Mouse (Mus musculus): ENCODE data around the gene Nell1. TPM values are rescaled to one million over a fixed set of nuclear protein-coding genes. Genes with fewer than 3 reads are reported as not detected.

Gene Nell1
- total RNA-seq, 2 experiments from 2014 or later, result 0.90 to 0.91 TPM

- DNase-seq, result no peak
Measured at GRCm38 (mm10) chr7:50551426-50551825, 576.8 kb downstream of the Nell1 start.

GRCm38 (mm10) chr7:50562708-50563107 is 588.0 kb downstream of the Nell1 start:
- no peak for DNase-seq

- no peak for DNase-seq
Measured at GRCm38 (mm10) chr7:50573841-50574240, 599.2 kb downstream of the Nell1 start.

- DNase-seq, result no peak
Measured at GRCm38 (mm10) chr7:50588642-50589424, 614.2 kb downstream of the Nell1 start.

- DNase-seq, result no peak
Measured at GRCm38 (mm10) chr7:50598890-50599289, 624.2 kb downstream of the Nell1 start, which contains the start of gene 4933405O20Rik. TSS of gene 4933405O20Rik (plus strand) at chr7:50599190.

GRCm38 (mm10) chr7:50614101-50614500 is 639.4 kb downstream of the Nell1 start:
- DNase-seq, result no peak

GRCm38 (mm10) chr7:50629186-50629585 is 654.5 kb downstream of the Nell1 start:
- DNase-seq, result no peak

GRCm38 (mm10) chr7:50633147-50633546 is 658.5 kb downstream of the Nell1 start:
- no peak for DNase-seq

- no peak for DNase-seq
Measured at GRCm38 (mm10) chr7:50672266-50672665, 697.6 kb downstream of the Nell1 start.

- no peak for DNase-seq
Measured at GRCm38 (mm10) chr7:50675444-50675843, 700.8 kb downstream of the Nell1 start.

- DNase-seq, result no peak
Measured at GRCm38 (mm10) chr7:50677511-50677910, 702.8 kb downstream of the Nell1 start.

- DNase-seq, result no peak
Measured at GRCm38 (mm10) chr7:50686337-50686736, 711.7 kb downstream of the Nell1 start.

- no peak for DNase-seq
Measured at GRCm38 (mm10) chr7:50725166-50725565, 750.5 kb downstream of the Nell1 start.

GRCm38 (mm10) chr7:50730951-50731350 is 756.3 kb downstream of the Nell1 start:
- DNase-seq, result no peak

- no peak for DNase-seq
Measured at GRCm38 (mm10) chr7:50755516-50755915, 780.9 kb downstream of the Nell1 start.

GRCm38 (mm10) chr7:50756409-50756808 is 781.7 kb downstream of the Nell1 start:
- DNase-seq, result no peak

GRCm38 (mm10) chr7:50773516-50773915 is 798.9 kb downstream of the Nell1 start:
- no peak for DNase-seq

GRCm38 (mm10) chr7:50781105-50781504 is 806.4 kb downstream of the Nell1 start:
- DNase-seq, result no peak

- DNase-seq, result no peak
Measured at GRCm38 (mm10) chr7:50783652-50784051, 809.0 kb downstream of the Nell1 start.

- DNase-seq, result no peak
Measured at GRCm38 (mm10) chr7:50826180-50826579, 851.5 kb downstream of the Nell1 start.

GRCm38 (mm10) chr7:50832799-50833198 is 858.1 kb downstream of the Nell1 start:
- no peak for DNase-seq

GRCm38 (mm10) chr7:50842646-50843045 is 868.0 kb downstream of the Nell1 start:
- no peak for DNase-seq

GRCm38 (mm10) chr7:50847921-50848320 is 873.3 kb downstream of the Nell1 start:
- DNase-seq, result no peak

GRCm38 (mm10) chr7:50850271-50850670 is 875.6 kb downstream of the Nell1 start:
- no peak for DNase-seq
